Comparison of ENCODE assay signal across 8 mouse cellular contexts in genomic region chr6:51580040-51580680, GRCm38 (mm10). TPM values are rescaled to one million over a fixed set of nuclear protein-coding genes. Genes with fewer than 3 reads are reported as not detected.
DNase-seq lines count a peak whose midpoint lies in the region; ATAC-seq and TF ChIP-seq lines count a peak whose summit lies in the region.

No protein-coding gene starts in this region.

- no peak overlapping the region for H3K4me3 ChIP-seq in hindbrain, embryonic 14.5 days (replicated peaks; ENCODE audit: low read length)

- no peaks in the 10 kb centered on the region; the same call in 1 of the 2 replicates for H3K4me1 ChIP-seq in hindbrain, embryonic 14.5 days (replicated peaks; ENCODE audit: control insufficient read depth, insufficient read depth, low read length)

- peak; percentile 67 for ATAC-seq in Patski
- peak; percentile 81 for ATAC-seq in hindbrain, embryonic 14.5 days (ENCODE audit: low FRiP score)

- 0 out of 2 replicates have a peak, but pooled peaks cover 9% of the 10 kb centered on the region for H3K36me3 ChIP-seq in hindbrain, embryonic 14.5 days (replicated peaks; ENCODE audit: control insufficient read depth, insufficient read depth)

- POLR2A ChIA-PET in Patski (lab: Charles Lee): interaction anchor here (0.6 to 1.4 kb wide), 3 partner anchors 109 to 196 kb away, joined by 3 to 4 read pairs (median 3); no protein-coding TSS in a partner anchor

- CTCF ChIA-PET in Patski (lab: Charles Lee): interaction anchor here (0.7 to 6.2 kb wide), 13 partner anchors 9 to 374 kb away, joined by 3 to 51 read pairs (median 4); no protein-coding TSS in a partner anchor

- H3K27ac ChIP-seq in hindbrain, embryonic 14.5 days: 0 out of 2 replicates have a peak overlapping the region, but pooled peaks have one; percentile 22

- DNase-seq in Patski (ENCODE audit: low read depth, low spot score): peak; percentile 44
- peak; percentile 92 to 94 for DNase-seq in cerebellum, postnatal 10 days
- DNase-seq in frontal cortex, postnatal 25 days (ENCODE audit: low spot score in 2 of 2): peak; percentile 68 to 77
- peak; percentile 98 for DNase-seq in hindbrain, embryonic 14.5 days (ENCODE audit: low spot score)
- DNase-seq in layer of hippocampus, postnatal 14 days (ENCODE audit: low spot score in 2 of 2): peak; percentile 84 to 86
- peak; percentile 90 for DNase-seq in lung, postnatal 14 days
- DNase-seq in retina, embryonic 14.5 days (ENCODE audit: low spot score): peak; percentile 93
- peak; percentile 81 for DNase-seq in thymus, postnatal 25 days

- in situ Hi-C loops in Patski (cut with MboI; ENCODE audit: low pct_unique_long_range_greater_than_20kb): no loop called here

- TF ChIP-seq CTCF in Patski (IDR thresholded peaks at IDR 0.05): peak; percentile 91

- 27% methylated on average over 18 of the region's 18 CpGs for WGBS in hindbrain, embryonic 14.5 days

- no peak overlapping the region for H3K9ac ChIP-seq in hindbrain, embryonic 14.5 days

- H3K9me3 ChIP-seq in hindbrain, embryonic 14.5 days (ENCODE audit: control insufficient read depth, low read length): no peaks in the 10 kb centered on the region

- no peak overlapping the region for H3K4me2 ChIP-seq in hindbrain, embryonic 14.5 days (replicated peaks)

- no peaks in the 10 kb centered on the region for H3K27me3 ChIP-seq in Patski
- H3K27me3 ChIP-seq in hindbrain, embryonic 14.5 days (ENCODE audit: control insufficient read depth, insufficient read depth, low read length): no peaks in the 10 kb centered on the region

RNA-seq across cellular contexts. Expression of gene Snx10, which starts 56.5 kb away (rescaled TPM):
- polyA plus RNA-seq in Patski (2021): 15.8 TPM
- 60.3 and 69.1 TPM in 2 replicates for polyA plus RNA-seq in hindbrain, embryonic 14.5 days (2014; fragmentation: Nextera tagmentation; extraction: Ambion mirVana)
- 100 to 1,000 TPM; 116 to 117 TPM for total RNA-seq in layer of hippocampus, postnatal 14 days (2021)

Comparison
In these comparisons a context has a peak if more than half of its experiments do, and no peak if none do; other contexts are left out.
1. DNase-seq: peak in every context shown above with its lines; median percentile 98 in hindbrain, embryonic 14.5 days; 93 in cerebellum, postnatal 10 days; 93 in retina, embryonic 14.5 days; 90 in lung, postnatal 14 days; 85 in layer of hippocampus, postnatal 14 days; 81 in thymus, postnatal 25 days; 72 in frontal cortex, postnatal 25 days; 44 in Patski.